Mouse (Mus musculus): ENCODE results near the gene RPS10-NUDT3. TPM values are rescaled to one million over a fixed set of nuclear protein-coding genes. Genes with fewer than 3 reads are reported as not detected.

The RPS10-NUDT3 gene
- total RNA-seq, 2 experiments from 2014 or later = not detected

- peak; percentile 29; the same call in 1 of the 2 replicates for ATAC-seq (replicated peaks; ENCODE audit: poor library complexity)
These were observed 57.6 kb downstream of the RPS10-NUDT3 start for GRCm38 (mm10) chr17:27577468-27577867.

- ATAC-seq (replicated peaks; ENCODE audit: poor library complexity) = no peak
These were observed 59.0 kb downstream of the RPS10-NUDT3 start for GRCm38 (mm10) chr17:27576056-27576455.

- ATAC-seq (replicated peaks; ENCODE audit: poor library complexity) = no peak
These were observed 59.8 kb downstream of the RPS10-NUDT3 start for GRCm38 (mm10) chr17:27575116-27575776.

GRCm38 (mm10) chr17:27574470-27575115 is 60.4 kb downstream of the RPS10-NUDT3 start:
- ATAC-seq (replicated peaks; ENCODE audit: poor library complexity) = peak; percentile 29; the same call in 1 of the 2 replicates

GRCm38 (mm10) chr17:27573772-27574320 is 61.2 kb downstream of the RPS10-NUDT3 start:
- ATAC-seq (replicated peaks; ENCODE audit: poor library complexity) = peak; percentile 60

GRCm38 (mm10) chr17:27571315-27571714 is 63.7 kb downstream of the RPS10-NUDT3 start:
- no peak for ATAC-seq (replicated peaks; ENCODE audit: poor library complexity)

- ATAC-seq (replicated peaks; ENCODE audit: poor library complexity) = no peak
These were observed 66.8 kb downstream of the RPS10-NUDT3 start for GRCm38 (mm10) chr17:27568228-27568627.

GRCm38 (mm10) chr17:27565942-27566267 is 69.1 kb downstream of the RPS10-NUDT3 start:
- no peak for ATAC-seq (replicated peaks; ENCODE audit: poor library complexity)

GRCm38 (mm10) chr17:27565163-27565941 is 69.7 kb downstream of the RPS10-NUDT3 start, which contains the start of gene AI413582:
AI413582 (minus strand) TSS chr17:27565756.
- peak; percentile 74 for ATAC-seq (replicated peaks; ENCODE audit: poor library complexity)

- peak; percentile 13; the same call in 1 of the 2 replicates for ATAC-seq (replicated peaks; ENCODE audit: poor library complexity)
These were observed 70.4 kb downstream of the RPS10-NUDT3 start for GRCm38 (mm10) chr17:27564391-27565162.

GRCm38 (mm10) chr17:27563771-27564244 is 71.2 kb downstream of the RPS10-NUDT3 start:
- ATAC-seq (replicated peaks; ENCODE audit: poor library complexity) = no peak

- no peak for ATAC-seq (replicated peaks; ENCODE audit: poor library complexity)
These were observed 73.1 kb downstream of the RPS10-NUDT3 start for GRCm38 (mm10) chr17:27561809-27562526.

- no peak for ATAC-seq (replicated peaks; ENCODE audit: poor library complexity)
These were observed 74.0 kb downstream of the RPS10-NUDT3 start for GRCm38 (mm10) chr17:27560926-27561480.

- no peak for ATAC-seq (replicated peaks; ENCODE audit: poor library complexity)
These were observed 75.4 kb downstream of the RPS10-NUDT3 start for GRCm38 (mm10) chr17:27559596-27559995.

GRCm38 (mm10) chr17:27558845-27559244 is 76.2 kb downstream of the RPS10-NUDT3 start:
- no peak for ATAC-seq (replicated peaks; ENCODE audit: poor library complexity)

- no peak for ATAC-seq (replicated peaks; ENCODE audit: poor library complexity)
These were observed 76.9 kb downstream of the RPS10-NUDT3 start for GRCm38 (mm10) chr17:27557927-27558661.

- peak; percentile 32 for ATAC-seq (replicated peaks; ENCODE audit: poor library complexity)
These were observed 77.7 kb downstream of the RPS10-NUDT3 start for GRCm38 (mm10) chr17:27557181-27557926.
